Mouse (Mus musculus) ES-Bruce4 (cell line): Measurements from ENCODE around the gene Cdkl4.

Experiments used
- CTCF ChIP-seq: IDR thresholded peaks from one replicate; pipeline ENCODE4 v1.8.1; 2011; ENCODE audit warnings: low read depth, low read length
- POLR2A ChIP-seq: IDR thresholded peaks from one replicate; pipeline ENCODE4 v1.8.1; 2011; ENCODE audit warnings: low read length; ENCODE audit not compliant: insufficient read depth

- no peak for TF ChIP-seq CTCF
- no peak for TF ChIP-seq POLR2A
Measured at GRCm38 (mm10) chr17:80552653-80553052, 25.0 kb downstream of the Cdkl4 start.
